Mouse (Mus musculus) right cerebral cortex, postnatal 36 days (tissue): Measurements from ENCODE around the gene Ccdc146.
"Not testable (repeated sequence)": the region's sequence is repeated elsewhere in the genome, so short reads cannot be mapped to it uniquely, and the experiment has no call there.

Experiments
- DNase-seq, 2 experiments: peaks; one replicate each; pipeline ENCODE4 v3.0.0; 2022; ENCODE audit warnings: low spot score in 2 of 2, mixed read lengths in 1 of 2

Gene Ccdc146

GRCm38 (mm10) chr5:21331656-21332055, 92.8 kb downstream of the Ccdc146 start:
- DNase-seq, result no peak

DNA sequence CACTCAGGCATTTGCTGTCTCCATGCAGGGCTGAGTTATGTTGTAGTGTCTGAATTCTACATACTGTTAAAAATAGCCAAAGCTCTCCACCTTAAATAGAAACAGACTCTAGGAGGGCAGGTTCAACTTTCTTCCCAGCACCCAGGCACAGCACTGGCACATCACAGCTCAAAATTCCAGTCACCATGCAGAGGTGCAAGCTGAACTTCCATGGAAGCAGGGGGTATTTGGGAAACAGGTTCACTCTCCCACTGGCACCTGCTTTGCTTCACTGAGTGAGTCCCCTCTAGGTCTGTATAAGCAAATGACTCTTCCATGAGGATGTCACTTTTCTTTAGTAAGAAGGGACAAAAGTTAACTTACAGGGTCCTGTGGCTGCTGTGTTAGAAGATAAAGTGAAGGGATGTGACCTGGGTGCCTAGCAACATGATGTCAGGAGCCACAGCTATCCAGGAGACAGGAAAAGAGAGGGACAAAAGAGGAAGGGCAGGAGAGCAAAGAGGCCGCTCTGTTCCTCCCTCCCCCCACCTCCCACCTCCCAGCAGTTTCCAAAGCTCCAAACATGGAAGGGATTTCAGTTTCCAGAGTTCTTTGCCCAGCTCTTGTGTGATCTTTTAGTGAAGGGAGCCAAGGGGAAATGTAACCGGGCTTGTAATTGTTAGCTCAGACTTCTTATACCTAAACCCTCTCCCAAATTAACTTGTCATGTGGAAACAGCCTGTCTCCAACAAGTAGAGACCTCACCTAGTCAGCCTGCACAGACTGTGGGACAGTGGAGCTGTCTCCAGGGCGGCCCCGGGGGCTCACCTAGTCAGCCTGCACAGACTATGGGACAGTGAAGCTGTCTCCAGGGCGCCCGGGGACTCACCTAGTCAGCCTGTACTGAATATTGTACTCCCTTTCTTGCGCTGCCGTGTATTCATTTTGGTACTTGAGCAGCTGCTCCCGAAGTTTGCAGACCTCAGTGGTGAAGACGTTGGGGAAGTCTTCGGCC, 94.5 kb downstream of the Ccdc146 start:
- DNase-seq, result no peak

- no peak for DNase-seq
These were observed 95.9 kb downstream of the Ccdc146 start for GRCm38 (mm10) chr5:21328560-21328959.

- no peak for DNase-seq
These were observed 98.0 kb downstream of the Ccdc146 start for GRCm38 (mm10) chr5:21326494-21326893.

- no peak for DNase-seq
These were observed 104.3 kb downstream of the Ccdc146 start for GRCm38 (mm10) chr5:21320138-21320537.

DNA sequence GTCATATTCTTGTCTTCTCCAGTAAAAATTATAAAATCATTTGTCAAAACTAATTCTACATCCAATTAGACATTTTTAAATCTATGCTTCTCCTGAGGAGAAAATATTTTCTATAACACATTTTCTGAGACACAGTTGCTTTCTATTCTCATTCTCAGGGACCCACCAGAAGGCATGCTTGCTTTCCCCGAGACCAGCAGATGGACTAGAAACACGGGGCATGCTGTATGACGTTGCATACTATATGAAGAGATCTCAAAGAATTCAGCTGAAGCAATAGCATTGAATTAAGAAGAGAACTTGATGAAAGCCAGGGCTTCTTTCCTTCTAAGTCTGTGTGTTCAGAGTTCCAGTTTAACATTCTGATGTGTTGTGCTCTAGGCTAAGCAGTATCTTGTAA, 109.8 kb downstream of the Ccdc146 start:
- no peak for DNase-seq

GRCm38 (mm10) chr5:21307165-21307564, 117.3 kb downstream of the Ccdc146 start:
- DNase-seq, result no peak

- no peak for DNase-seq
These were observed 123.5 kb downstream of the Ccdc146 start for GRCm38 (mm10) chr5:21301011-21301410.

DNA sequence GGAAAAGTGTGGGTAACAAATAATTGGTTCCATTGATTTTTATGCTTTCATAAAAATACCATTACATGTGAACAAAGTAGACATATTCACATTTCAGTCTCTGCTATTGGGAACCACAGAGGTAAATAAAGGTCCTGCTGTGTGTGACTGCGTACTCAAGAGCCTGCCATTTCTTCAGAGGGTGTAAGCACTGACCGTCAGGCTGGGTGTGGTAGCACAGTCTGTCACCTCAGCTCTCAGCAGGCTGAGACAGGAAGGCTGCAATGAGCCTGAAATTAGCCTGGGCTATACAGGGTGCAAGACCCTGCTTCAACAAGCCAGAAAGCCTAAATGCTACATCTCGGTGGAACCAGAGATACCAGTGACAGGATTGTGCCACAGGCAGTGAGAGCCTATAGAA, 124.4 kb downstream of the Ccdc146 start:
- DNase-seq, result no peak

DNA sequence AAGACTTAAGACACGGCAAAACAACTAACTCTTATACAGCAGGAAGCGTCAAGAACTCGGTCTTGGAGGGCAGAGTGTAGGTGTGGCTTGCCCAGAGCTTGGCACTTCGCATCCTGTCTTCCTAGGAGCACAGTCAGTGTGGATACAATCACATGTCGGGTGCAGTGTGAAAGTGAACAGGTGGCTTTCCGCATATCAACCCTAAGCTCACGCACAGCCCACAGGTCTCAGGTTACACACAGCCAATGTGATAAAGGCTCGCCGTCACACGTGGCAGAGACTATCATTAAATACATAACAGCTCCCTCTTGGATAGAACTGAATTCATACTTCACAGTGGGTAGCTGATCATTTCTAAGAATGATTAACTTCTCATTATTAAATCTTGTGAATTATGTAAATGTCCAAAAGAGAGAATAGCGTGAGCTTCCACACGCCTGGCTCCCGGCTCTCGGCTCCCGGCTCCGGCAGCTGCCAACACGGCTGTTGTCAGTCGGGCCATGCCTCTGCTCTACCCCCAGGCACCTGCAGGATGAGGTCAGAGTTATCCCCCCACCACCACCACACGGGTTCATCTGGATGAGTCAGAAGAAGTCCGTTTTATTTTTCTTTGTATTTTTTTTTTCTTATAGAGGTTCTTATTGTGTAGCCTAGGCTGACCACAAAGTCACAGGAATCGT, 125.3 kb downstream of the Ccdc146 start:
- DNase-seq, result no peak

DNA sequence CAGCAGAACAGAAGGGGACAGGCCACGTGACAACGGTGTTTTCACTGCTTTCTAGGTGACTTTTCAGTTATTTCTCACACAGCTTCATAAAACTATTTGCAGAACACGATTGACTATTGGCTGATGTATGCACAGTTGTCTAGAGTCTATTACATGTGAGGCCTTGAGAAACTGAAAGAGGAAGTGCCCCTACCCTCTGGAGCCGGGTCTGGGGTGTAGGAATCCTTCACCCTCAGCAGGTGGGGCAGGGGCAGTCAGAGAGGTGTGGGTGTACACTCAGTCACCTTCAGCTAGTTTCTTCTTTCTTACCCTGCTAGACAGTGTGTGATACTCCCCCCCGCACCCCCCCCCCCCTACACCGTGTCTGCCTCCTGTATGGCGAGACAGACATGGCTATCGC, 128.8 kb downstream of the Ccdc146 start:
- DNase-seq, result no peak

- DNase-seq, result no peak
These were observed 133.9 kb downstream of the Ccdc146 start for GRCm38 (mm10) chr5:21290594-21290993.

GRCm38 (mm10) chr5:21288658-21289435, 135.6 kb downstream of the Ccdc146 start:
- DNase-seq, result no peak

- DNase-seq, result no peak
These were observed 141.0 kb downstream of the Ccdc146 start for GRCm38 (mm10) chr5:21283356-21284062.

DNA sequence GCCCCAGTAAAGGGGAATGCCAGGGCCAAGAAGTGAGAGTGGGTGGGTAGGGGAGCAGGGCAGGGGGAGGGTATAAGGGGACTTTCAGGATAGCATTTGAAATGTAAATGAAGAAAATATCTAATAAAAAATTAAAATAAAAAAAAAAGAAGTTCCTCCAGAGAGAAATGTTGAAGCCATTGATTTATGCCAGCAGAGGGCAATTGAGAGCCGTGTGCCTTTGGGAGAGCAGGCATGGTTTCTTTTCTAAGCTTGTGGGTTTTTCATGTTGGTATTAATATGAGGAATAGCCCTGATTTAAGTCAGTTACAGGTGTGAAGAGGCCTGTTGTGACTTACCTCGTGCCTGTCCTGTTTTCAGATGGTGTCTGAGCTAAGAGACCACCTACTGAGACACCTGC, 146.8 kb downstream of the Ccdc146 start:
- not testable (repeated sequence) for DNase-seq

DNA sequence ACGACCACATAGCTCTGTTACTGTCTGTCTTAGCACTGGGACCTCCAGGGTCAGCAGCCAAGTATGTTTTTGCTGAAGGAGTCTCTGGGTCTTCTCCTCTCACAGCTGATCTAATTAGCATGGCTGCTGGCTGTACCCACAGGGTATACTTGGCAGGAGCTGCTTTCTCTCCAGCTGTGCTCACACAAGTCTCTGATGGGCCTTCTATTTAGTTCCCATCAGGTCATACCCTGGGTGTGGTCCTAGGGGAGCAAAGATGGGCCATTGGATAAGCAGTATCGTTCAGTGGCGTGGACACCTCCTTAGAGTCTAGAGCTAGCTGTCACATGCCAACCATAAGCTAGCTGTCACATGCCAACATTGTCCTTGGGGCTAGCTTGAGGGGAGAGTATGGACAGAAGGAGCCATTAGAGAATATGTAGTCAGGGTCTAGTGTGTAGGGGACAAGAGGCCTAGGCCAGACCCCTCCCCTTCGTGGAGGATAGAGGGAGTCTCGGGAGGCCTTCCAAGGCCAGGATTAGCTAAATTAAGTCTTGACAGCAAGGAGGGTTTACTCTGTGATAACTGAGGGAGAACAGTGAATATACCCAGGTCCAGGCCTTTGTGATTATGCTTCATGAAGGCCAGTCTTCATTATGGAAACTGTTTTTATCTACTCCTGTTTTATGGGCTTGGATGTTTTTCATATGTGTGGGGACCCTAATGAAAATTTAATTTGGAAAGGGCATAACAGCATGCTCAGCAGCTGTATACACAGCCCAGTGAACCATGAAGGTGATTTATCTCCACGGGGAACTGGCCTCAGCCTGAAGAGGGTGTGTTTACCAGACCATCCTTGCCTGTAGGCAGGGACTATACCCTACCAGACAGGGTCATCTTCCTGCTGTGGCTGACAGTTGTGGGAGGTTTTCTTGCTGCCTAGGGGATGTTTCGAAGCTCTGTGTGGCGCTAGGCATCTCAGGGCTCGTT, 152.8 kb downstream of the Ccdc146 start:
- no peak for DNase-seq

- no peak for DNase-seq
These were observed 153.7 kb downstream of the Ccdc146 start for GRCm38 (mm10) chr5:21270756-21271155.

DNA sequence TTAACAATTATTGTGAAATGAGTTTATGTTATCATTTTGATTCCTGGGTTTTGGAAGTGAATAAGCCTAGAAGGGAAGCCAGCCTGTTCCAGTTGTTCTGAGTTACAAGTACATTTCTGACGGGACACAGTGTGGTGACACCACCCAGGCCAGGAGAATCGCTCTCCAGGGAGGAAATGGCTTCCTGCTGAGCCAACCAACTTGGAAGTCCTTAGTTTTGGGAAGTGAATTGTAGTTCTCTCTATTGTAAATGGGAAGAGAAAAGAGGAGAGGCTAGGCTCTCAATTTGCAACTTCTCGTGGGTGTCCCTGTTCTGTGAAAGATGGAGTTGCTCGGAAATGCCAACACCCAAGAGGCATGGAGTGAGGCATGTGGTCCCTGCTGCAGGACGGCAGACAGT, 155.0 kb downstream of the Ccdc146 start:
- DNase-seq, result no peak

DNA sequence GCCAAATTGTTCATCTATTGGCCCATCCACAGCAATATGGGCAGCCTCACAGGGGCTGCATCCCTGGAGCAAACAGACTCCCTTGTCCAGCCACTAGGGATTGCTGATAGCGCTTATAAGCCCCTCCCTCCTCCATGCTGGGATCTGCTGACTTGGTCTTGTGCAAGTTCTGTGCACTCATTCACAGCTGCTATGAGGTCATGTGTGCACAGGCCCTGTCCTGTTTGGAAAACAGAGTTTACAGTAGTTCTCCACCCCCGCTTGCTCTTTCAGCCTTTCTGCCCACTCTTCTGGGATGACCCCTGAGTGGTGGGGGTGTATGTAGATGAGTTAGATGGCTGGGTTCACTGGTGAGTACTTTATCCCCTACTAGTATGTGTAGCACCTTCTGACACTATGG, 157.4 kb downstream of the Ccdc146 start:
- DNase-seq, result no peak

DNA sequence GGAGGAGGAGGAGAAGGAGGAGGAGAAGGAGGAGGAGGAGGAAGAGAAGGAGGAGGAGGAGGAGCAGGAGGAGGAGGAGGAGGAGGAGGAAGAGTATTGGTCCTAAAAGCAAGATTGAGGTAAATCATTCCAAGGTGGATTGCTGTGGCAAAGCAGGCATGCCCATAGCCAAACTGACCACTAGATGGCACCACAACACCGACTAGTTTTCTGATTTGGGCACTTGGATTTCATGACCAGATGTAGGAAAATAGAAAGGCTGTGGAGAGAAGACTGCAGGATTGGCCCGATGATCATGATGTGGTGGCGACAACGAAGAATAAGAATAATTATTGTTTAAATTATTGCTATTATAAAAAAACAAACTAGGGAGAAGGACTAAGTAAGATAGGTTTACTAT, 159.4 kb downstream of the Ccdc146 start:
- DNase-seq, result peak; percentile 72 to 73
